Mouse (Mus musculus) lung, postnatal 4 days (tissue): Measurements from ENCODE around the gene Mucl2.
"Not testable (repeated sequence)": the region's sequence is repeated elsewhere in the genome, so short reads cannot be mapped to it uniquely, and the experiment has no call there.

ENCODE experiments used
- DNase-seq, 2 experiments: peaks; one replicate each; pipeline ENCODE4 v3.0.0; 2021

The Mucl2 gene

DNA sequence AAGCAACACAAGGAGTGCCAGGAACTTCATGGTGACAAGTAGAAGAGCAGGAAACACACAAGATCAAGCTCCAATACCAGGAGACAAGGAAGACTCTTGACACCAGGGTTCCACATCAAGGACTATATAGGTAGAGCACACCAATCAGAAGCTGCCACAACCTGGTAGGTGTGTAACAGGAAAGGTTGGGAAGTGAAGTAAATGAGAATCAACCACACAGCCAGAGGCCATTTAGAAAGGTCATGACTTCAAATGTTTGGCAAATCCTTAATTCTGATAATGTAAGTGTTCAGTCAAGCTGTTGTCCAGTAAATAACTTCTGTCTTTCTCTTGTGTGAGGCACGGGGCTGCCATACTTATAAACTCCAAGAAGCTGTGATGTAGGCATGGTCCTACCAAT, at the start of gene Mucl2:
Gene Mucl2, minus strand, starts transcription at position 101 of the 400 bp plus-strand sequence.
- no peak for DNase-seq

DNA sequence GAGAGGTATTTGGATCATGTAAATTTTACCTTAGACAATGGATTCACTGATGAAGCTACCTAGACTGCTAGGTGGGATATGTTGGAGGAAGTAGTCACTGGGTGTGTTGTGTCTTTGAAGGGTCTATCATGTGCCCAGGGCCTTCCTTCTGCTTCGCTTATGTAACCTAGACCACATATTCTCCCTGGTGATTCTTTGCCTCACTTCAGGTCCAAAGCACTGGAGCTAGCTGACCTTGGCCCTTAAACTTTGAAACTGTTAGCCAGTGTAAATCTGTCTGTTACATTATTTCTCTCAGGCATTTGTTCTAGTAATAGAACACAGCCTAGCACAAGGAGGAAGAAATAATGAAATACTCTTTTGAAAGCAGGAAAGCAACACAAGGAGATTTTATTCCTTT, 13.9 kb upstream of the Mucl2 start:
- DNase-seq = not testable (repeated sequence)
